Mouse (Mus musculus) liver, adult 2 months (tissue): Measurements from ENCODE around the gene D630039A03Rik.

Experiments used
- CTCF ChIP-seq: fragments of 200-500 bp; IDR thresholded peaks from 2 replicates; pipeline ENCODE4 v1.5.1; 2011; ENCODE audit warnings: low read depth, low read length, control low read depth
- POLR2A ChIP-seq: fragments of 200-500 bp; IDR thresholded peaks from 2 replicates; pipeline ENCODE4 v1.6.1; 2011; ENCODE audit warnings: low read length, control low read depth; ENCODE audit not compliant: insufficient read depth; ENCODE audit errors: extremely low read depth

DNA sequence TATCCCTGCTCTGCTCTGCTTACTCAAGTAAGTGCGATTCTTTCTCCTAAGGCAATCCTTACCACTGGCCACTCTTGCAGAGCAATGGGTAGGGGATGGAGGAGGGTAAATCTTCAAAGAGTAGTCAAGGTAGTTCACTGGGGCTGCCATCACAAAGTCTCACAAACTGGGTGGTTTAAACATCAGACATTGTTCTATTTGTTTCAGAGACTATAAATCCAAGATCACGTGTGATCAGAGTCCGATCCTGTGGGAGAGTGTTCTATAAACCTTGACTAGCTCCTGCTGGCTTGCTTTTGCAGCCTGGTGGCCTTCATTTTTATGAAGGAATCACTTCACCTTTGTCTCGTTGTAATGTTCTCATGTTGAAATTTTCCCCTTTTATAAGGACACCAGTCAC lies 614 bp upstream of the D630039A03Rik start:
- no peak for TF ChIP-seq POLR2A
- TF ChIP-seq CTCF, result no peak
